Mouse (Mus musculus) gonadal fat pad, adult 2 months (tissue): Measurements from ENCODE around the gene Tenm2. TPM values are rescaled to one million over a fixed set of nuclear protein-coding genes. Genes with fewer than 3 reads are reported as not detected.

Experiments used
- DNase-seq: peaks from one replicate; pipeline ENCODE4 v3.0.0-alpha.2; 2012; ENCODE audit warnings: low read depth
- polyA plus RNA-seq: library from polyadenylated mRNA; depleted of rRNA; stranded (reverse); fragments of >200 nt; gene quantifications from 2 replicates; pipeline ENCODE4 v1.2.3, GENCODE M21; 2012

Gene Tenm2
- polyA plus RNA-seq, 1 experiment = 1.7 TPM

DNA sequence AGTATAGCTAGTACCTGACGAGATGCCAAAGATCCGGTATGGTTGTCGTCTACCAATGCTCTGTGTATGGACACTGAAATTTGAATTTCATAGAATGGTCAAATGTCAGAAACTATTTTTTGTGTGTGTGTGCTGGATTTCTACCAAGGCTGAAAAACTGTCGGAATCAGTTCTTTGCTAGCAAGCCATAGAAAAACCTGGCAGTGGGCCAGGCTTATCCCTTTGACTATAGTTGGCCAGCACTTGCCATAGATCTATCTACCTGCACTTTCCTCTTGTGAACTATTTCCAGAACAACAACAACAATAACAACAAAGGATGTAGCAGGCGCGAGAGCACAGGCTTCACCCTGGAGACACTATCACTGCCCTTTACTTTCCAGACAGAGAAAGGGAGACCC lies 1098.5 kb downstream of the Tenm2 start:
- DNase-seq = no peak

DNA sequence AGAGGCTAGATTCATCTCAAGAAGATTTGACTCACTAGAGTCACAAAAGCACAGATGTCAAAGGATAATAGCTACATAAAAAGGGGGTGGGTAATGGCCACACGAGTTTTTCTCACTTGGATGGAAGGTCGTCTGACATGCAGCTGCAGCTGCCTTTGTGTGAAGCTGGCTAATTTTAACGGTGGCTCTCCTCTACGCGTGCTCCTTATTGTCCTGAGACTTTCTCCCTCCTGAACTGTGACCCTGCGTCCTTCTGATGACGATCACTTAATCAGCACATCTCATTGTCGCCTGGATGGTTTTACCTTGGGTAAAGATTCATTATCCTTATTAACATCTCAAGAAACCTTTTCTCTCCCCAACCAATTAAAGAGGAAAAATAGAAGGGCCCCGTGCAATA lies 1101.1 kb downstream of the Tenm2 start:
- no peak for DNase-seq

- DNase-seq = no peak
Measured at GRCm38 (mm10) chr11:36123275-36123674, 1112.5 kb downstream of the Tenm2 start.

DNA sequence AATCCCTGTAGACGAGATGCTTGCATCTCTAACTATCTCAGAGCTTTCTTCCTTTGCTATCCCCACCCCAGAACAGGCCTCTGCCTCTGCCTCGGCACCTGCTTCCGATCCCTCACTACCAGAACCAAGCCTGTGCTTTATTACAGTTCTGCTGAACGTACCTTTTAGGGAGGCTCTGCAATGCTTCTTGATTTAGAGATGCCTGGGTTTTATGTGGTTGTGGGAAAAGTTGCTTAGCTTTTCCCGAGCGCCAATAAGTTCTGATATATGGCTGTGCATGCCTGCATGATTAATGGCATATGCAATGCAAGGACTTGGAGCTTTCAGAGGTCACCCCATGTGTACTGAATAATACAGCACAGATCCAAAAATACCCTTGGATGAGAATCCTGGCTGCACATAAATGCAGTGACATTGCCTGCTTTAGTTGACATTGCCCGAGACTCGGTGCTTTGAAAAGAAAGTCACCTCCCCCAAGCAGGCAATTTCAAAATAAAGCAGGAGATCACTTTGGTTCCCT lies 1114.3 kb downstream of the Tenm2 start:
- DNase-seq = no peak

DNA sequence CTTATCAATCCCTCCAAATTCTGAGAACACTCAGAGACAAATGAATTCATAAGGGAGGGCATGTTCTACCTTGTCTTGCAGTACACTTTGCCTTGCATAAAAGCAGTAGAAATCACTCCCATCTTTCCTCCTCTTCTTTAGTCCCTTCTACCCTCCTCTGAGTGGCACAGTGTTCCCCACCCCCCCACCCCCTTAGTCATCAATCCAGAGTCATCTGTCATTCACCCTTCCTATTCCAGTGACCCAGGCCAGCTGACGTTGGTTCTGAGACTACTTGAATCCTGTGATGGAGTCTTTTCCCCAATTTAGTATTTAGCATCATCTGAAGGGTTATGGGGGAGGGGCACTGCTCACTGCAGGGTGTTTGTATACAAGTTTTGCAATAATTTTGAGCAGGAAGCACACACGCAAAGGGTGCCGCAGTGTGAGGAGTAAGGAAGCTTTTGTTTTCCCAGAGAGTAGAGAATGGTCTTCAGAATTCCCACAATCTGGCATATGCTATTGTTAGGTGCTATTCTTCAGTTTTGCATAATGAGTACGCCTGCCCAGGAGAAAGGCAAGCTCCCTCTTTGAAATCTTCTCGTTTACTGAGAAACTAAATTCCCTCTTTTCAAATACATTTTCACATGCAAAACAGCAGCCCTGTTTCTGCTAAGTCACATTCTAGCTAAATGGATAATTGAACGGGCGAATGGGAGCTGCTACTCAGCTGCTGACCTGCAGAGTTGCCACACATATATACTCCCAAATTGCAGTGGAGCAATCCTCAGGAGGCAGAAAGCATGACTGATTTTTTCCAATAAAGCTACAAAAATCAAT lies 1115.0 kb downstream of the Tenm2 start:
- no peak for DNase-seq

DNA sequence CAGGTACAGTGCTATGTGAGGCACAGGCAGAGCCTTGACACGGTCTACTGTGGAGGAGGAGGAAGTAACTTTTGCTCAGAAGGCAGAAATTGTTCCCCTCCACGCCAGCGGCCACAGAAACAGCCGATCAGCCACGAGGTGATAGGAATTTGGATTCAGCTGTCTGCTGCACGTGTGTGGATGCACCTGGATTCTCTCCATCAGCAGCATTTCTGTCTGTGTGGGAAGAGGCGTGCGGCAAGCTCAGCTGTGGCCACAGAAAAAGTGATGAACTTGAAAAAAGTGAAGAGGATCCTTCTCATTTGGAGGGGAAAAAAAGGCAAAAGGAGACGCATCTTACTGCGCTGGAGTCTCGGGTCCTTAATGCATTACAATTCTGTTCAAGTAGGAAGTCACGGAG lies 1122.4 kb downstream of the Tenm2 start:
- no peak for DNase-seq

GRCm38 (mm10) chr11:36108970-36109731 lies 1126.6 kb downstream of the Tenm2 start:
- DNase-seq = no peak

DNA sequence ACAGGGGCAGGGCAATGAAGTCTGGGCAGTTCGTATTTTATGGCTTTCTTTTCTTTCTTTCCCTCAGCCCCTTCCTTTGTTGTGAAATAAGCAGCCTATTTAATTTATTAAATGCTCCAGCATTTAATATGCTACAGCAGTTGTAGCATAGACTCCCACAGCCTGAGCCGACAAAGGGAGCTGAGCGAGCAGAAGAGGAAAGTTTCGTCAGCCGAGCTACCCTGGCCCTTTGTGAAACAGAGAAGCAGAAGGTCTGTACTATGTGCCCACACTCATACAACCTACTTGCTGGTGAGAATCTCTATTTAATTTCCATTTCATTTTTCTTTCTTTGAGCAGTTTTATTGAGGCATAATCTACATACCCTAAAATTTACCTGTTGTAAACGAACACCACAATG lies 1127.9 kb downstream of the Tenm2 start:
- no peak for DNase-seq

DNA sequence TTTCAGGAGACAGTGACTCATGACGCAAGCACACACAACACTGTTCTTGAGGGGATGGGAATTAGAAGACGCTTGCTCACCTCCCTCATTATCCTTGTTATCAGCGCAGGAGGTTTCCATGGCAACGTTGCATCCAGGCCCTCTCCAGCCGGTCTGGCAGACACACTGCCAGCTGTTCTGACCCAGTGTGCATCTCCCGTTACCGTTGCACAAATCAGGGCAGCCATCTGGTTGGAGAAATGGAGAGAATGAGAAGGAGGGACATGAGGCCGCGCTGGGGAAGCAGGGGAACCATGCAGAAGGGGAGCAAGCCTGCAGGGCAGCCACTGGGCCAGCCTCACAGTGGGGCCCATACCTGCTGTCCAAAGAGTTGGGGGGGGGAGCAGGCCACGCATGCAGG lies 1129.1 kb downstream of the Tenm2 start:
- DNase-seq = no peak

GRCm38 (mm10) chr11:36103556-36103955 lies 1132.2 kb downstream of the Tenm2 start:
- DNase-seq = no peak

GRCm38 (mm10) chr11:36096219-36096618 lies 1139.5 kb downstream of the Tenm2 start:
- peak; percentile 37 for DNase-seq

DNA sequence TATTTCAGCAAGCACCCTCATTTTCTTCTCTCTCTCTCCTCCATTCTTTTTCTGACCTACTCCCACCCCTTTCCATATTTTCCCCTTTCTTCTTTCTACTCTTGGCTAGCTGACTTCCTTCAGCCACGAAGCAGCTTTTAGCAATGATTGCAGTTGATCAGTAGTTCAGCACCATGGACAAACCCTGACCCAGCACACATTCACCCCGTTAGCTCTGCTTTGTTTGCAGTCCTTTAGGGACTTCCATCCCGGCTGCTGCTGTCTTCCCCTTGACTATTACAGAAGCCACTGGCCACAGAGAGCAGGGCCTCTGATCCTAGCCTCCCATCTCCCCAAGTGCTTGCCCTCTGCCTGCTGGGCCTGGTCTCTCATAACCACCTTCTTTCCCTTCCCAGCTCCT lies 1145.6 kb downstream of the Tenm2 start:
- DNase-seq = no peak

- no peak for DNase-seq
Measured at GRCm38 (mm10) chr11:36081399-36082053, 1154.2 kb downstream of the Tenm2 start.

- no peak for DNase-seq
Measured at GRCm38 (mm10) chr11:36080766-36081165, 1155.0 kb downstream of the Tenm2 start.

- DNase-seq = no peak
Measured at GRCm38 (mm10) chr11:36078391-36078790, 1157.4 kb downstream of the Tenm2 start.

DNA sequence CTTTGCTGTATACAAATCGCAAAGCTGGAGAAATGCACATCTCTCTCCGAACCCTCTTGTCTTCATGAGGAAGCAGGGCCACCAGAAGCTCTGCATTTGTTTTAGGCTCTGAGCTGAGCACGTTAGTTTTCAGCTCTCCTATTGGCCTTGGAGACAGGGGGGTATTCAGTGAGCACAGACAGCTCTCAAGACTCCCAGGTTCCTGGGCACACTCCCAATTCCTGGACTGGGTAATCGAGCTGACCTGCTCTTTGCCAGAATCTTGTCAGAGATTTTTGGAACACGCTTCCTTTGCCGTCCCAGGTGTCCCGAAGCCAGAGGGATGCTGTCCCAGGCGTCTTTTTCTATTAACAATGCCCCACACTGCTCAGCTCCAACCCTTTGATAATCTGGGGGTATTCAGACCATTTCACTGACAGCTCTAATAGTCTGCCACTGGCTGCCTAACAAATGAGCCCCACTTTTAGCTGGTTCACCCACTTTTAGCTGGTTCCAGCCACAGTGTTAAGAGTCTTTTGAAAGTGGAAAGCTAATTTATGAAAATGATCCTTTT lies 1161.7 kb downstream of the Tenm2 start:
- no peak for DNase-seq

GRCm38 (mm10) chr11:36073074-36073818 lies 1162.5 kb downstream of the Tenm2 start:
- DNase-seq = no peak

DNA sequence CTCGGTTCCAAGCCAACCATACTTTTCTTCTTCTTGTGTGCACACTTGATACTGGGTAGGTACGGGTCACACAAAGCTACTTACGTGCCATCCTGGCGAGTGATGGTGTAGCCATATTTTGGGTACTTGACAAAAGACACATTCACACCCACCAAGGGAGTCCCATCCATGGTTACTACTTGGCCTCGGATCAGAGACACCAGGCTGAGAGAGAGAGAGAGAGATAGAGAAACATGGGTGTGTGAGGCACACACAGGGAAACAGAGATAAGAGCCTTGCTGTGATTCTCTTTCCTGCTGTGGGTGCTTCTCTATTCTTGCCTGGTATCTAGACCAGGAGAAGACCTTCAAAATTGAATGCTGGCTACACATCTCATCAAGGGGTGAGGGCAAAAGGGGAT lies 1163.1 kb downstream of the Tenm2 start:
- DNase-seq = no peak

DNA sequence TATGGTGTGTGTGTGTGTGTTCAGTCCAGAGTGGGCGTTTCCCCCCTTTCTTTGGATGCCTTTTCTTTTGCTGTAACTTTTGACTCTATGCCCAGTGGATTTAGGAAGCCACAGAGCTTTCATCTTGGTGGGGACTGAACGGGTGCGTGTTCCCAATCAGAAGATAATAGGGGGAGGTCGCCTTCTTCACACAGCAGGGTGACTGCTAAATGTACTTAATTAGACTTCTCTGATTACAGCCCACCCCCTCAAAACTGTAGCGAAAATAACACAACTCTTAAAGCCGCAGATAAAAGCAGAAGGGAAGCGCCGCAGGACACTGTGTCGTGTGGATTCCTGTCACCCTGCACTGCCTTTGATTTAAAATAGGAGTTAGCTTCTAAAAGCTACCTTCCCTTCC lies 1163.7 kb downstream of the Tenm2 start:
- DNase-seq = no peak

DNA sequence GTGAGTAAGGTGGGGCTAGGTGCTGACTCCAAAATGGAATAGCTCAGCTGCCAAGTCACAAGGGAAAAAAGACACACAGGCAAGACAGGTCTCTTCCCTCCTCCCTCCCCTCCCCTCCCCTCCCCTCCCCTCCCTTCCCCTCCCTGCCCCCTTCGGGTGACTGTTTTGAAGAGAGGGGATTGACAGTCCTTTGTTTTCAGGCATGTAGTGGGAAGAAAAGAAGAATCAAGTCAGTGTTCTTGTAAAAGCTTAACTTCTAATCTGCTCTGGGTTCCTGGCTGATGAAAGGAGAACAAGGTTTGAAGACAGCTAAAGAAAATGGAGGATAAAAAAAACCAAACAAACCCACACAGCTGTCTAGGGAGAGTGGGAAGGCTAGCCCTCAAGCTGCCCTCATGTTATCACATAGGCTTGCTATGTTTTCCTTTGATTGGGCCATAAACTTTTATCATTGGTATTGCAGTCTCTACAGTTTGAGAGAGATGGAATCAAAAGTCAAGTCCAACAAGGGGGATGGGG lies 1176.4 kb downstream of the Tenm2 start:
- no peak for DNase-seq

DNA sequence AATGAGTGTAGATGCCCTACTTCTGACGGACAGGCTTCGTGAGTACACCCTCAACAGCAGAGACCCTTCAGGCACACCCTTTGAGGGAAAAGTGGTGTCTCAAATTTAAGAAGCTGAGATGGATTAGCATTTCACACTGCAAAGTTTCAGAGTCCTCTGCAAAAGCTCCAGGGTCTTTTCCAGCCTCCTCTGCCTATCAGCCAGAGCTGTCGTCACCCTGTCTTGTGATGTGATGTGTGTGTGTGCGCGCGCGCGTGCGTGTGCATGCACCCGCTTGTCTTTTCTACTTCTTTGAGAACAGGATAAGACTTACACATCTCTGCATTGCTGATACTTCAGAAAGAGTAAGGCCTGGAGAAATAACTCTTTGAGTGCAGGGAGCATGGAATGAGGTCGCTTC lies 1179.2 kb downstream of the Tenm2 start:
- no peak for DNase-seq
